Mouse (Mus musculus) thymus, adult 2 months (tissue): ENCODE measurements around the gene Actb. TPM values are rescaled to one million over a fixed set of nuclear protein-coding genes. Genes with fewer than 3 reads are reported as not detected.
A peak's percentile ranks its signal among the peaks of the same experiment; 100 is the strongest.
"Not testable (repeated sequence)": the region's sequence is repeated elsewhere in the genome, so short reads cannot be mapped to it uniquely, and the experiment has no call there.

Experiments
- DNase-seq: peaks from one replicate; pipeline ENCODE4 v3.0.0; 2021
- H3K27ac ChIP-seq: fragments of 200-500 bp; 2 replicates; pipeline ENCODE4 v1.5.1; 2012; ENCODE audit warnings: low read length, control low read depth; ENCODE audit not compliant: control insufficient read depth, insufficient read depth
- H3K27me3 ChIP-seq: fragments of 200-500 bp; 2 replicates; pipeline ENCODE4 v1.6.1; 2012; ENCODE audit warnings: mild to moderate bottlenecking, low read length, moderate library complexity, mixed read lengths; ENCODE audit not compliant: control insufficient read depth, insufficient read depth
- H3K36me3 ChIP-seq: fragments of 200-500 bp; 2 replicates; pipeline ENCODE4 v1.6.1; 2012; ENCODE audit warnings: mild to moderate bottlenecking, low read length, moderate library complexity; ENCODE audit not compliant: control insufficient read depth, insufficient read depth
- H3K4me1 ChIP-seq: fragments of 200-500 bp; replicated peaks from 2 replicates; pipeline ENCODE4 v1.6.1; 2012; ENCODE audit warnings: low read length; ENCODE audit not compliant: control insufficient read depth, insufficient read depth
- H3K4me3 ChIP-seq: fragments of 200-500 bp; 2 replicates; pipeline ENCODE4 v1.5.1; 2012; ENCODE audit warnings: mild to moderate bottlenecking, low read length, control low read depth, moderate library complexity; ENCODE audit not compliant: control insufficient read depth, insufficient read depth
- CTCF ChIP-seq: fragments of 200-500 bp; IDR thresholded peaks from 2 replicates; pipeline ENCODE4 v1.5.1; 2012; ENCODE audit warnings: mild to moderate bottlenecking, control low read depth, low read length, moderate library complexity, borderline replicate concordance; ENCODE audit not compliant: control insufficient read depth, poor library complexity, insufficient read depth; ENCODE audit errors: extremely low read depth
- POLR2A ChIP-seq: fragments of 200-500 bp; IDR thresholded peaks from 2 replicates; pipeline ENCODE4 v1.6.1; 2012; ENCODE audit warnings: mild to moderate bottlenecking, low read length, control low read depth, moderate library complexity; ENCODE audit not compliant: control insufficient read depth, poor library complexity, insufficient read depth; ENCODE audit errors: extremely low read depth
- WGBS: fragments of 180-500 bp; shearing (Covaris S2); methylation state at CpG from one replicate; pipeline ENCODE4 v1.1.7; 2018; 5-methylcytosine and 5-hydroxymethylcytosine counted together
- polyA plus RNA-seq: library from polyadenylated mRNA; depleted of rRNA; stranded (reverse); fragments of >200 nt; gene quantifications from 2 replicates; pipeline ENCODE4 v1.2.3, GENCODE M21; 2012

The Actb gene
- polyA plus RNA-seq, 1 experiment: 6,903 TPM

DNA sequence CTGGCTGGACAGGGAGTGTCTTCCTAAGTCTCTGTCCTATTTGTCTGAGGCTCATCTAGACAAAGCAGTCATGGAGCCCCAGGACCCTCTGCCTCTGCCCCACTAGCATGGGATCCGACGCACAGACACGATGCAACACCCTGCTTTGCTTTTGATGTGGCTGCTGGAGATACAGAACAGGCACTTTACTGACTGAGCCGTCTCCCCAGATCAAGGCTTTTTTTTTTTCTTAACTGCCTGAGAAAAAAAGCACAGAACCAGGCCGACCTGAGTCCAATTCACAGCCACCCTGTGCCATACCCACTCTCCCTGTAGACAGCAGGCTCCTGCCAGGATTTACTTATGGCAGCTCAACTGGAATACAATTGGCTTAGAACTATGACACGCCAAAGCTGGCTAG lies 15.2 kb downstream of the Actb start:
- DNase-seq: peak; percentile 50
- Histone ChIP-seq H3K27me3 (no peaks in the 10 kb centered on the region), H3K4me1 (peaks cover 31% of the 10 kb centered on the region), H3K36me3 (no peaks in the 10 kb centered on the region), H3K4me3 (no peak overlapping the region), H3K27ac (no peak overlapping the region)
- WGBS: 12% methylated on average over 6 of the region's 6 CpGs
- TF ChIP-seq POLR2A (no peak), CTCF (no peak)

DNA sequence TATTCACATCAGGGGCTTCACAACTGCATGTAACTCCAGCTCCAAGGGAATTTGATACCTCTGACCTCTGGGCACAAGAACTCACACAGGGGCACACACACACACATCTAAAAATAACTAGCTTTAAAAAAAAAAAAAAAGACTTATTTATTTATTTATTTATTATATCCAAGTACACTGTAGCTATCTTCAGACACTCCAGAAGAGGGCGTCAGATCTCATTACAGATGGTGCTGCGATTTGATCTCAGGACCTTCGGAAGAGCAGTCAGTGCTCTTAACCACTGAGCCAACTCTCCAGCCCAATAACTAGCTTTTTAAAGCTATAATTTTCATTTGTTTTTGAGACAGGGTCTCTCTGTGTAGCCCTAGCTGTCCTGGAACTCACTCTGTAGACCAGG lies 19.0 kb downstream of the Actb start:
- not testable (repeated sequence) for H3K36me3 ChIP-seq, H3K27me3 ChIP-seq, DNase-seq, H3K27ac ChIP-seq, H3K4me3 ChIP-seq
- H3K4me1 ChIP-seq: peaks cover 16% of the 10 kb centered on the region
- 89% methylated on average over 3 of the region's 3 CpGs for WGBS

DNA sequence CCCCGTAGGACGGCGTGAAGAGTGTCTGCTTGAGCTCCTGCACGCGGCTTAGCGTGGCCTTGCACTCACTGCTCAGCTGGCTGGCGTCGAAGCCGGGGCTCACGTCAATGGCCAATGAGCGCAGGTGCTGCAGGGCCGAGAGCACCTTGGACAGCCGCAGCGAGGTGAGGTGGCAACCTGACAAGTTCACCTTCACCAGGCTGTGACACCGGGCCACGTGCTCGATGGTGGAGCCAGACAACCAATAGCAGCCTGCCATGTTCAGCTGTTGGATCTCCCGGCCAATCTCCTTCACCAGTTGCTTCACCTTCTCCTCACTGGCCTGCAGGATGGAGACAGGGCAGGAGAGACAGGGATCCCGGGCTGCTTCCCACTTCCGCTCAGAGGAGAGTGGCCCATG lies 19.8 kb downstream of the Actb start:
- H3K4me3 ChIP-seq: no peak overlapping the region
- DNase-seq: no peak
- no peak overlapping the region for H3K27ac ChIP-seq
- no peaks in the 10 kb centered on the region for H3K36me3 ChIP-seq
- peaks cover 13% of the 10 kb centered on the region for H3K4me1 ChIP-seq
- WGBS: 95% methylated on average over 20 of the region's 20 CpGs
- TF ChIP-seq CTCF: no peak
- TF ChIP-seq POLR2A: no peak
- H3K27me3 ChIP-seq: no peaks in the 10 kb centered on the region

GRCm38 (mm10) chr5:142886181-142886580 lies 20.4 kb downstream of the Actb start:
- Histone ChIP-seq H3K27ac (no peak overlapping the region), H3K4me3 (no peak overlapping the region), H3K36me3 (no peaks in the 10 kb centered on the region), H3K4me1 (peaks cover 15% of the 10 kb centered on the region), H3K27me3 (no peaks in the 10 kb centered on the region)
- no peak for DNase-seq
- 98% methylated on average over 19 of the region's 19 CpGs for WGBS
- TF ChIP-seq CTCF (no peak), POLR2A (no peak)

DNA sequence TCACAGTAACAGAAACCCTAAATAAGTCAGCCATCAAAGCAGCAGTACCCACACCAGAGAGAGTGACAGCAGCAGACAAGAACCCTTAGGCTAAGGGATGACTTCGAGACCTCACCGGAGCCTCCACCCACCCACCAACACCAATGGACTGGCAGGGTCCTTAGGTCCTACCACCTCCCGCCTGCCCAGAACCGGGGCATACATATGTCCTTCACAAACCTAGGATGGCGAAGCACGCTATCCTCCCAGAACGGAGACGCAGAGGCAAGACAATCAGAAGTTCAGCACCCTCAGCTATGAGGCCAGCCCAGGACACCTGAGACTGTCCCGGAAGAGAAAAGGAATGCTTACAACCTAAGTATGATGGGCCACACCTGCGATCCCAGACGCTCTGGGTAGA lies 24.1 kb downstream of the Actb start:
- no peaks in the 10 kb centered on the region for H3K36me3 ChIP-seq
- no peak for TF ChIP-seq CTCF
- TF ChIP-seq POLR2A: no peak
- WGBS: 95% methylated on average over 11 of the region's 11 CpGs
- H3K27me3 ChIP-seq: no peaks in the 10 kb centered on the region
- DNase-seq: no peak
- H3K27ac ChIP-seq: no peak overlapping the region
- no peak overlapping the region for H3K4me3 ChIP-seq
- peaks cover 29% of the 10 kb centered on the region for H3K4me1 ChIP-seq

DNA sequence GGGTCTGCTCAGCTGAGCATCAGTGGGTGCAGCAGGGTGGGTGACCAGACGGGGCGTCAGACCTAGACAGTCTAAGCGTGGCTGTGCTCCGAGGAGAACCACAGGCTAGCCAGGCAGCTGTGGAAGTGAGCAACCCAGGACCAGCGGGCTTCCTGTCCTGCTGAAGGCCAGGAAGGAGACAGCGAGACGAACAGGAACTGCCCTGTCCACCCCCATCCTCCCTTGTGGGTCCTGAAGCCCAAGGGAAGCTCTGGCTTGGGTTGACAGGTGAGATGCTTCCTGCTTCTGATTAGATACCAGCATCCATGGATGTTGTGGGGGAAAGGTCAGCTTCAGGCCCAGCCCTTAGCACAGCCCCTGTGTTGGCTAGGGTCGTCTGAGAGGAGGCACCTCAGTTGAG lies 24.6 kb downstream of the Actb start:
- no peak for DNase-seq
- no peak overlapping the region for H3K4me3 ChIP-seq
- TF ChIP-seq CTCF: no peak
- TF ChIP-seq POLR2A: no peak
- 47% methylated on average over 8 of the region's 8 CpGs for WGBS
- H3K36me3 ChIP-seq: no peaks in the 10 kb centered on the region
- no peak overlapping the region for H3K27ac ChIP-seq
- H3K4me1 ChIP-seq: peaks cover 32% of the 10 kb centered on the region
- no peaks in the 10 kb centered on the region for H3K27me3 ChIP-seq

- 19% methylated on average over 13 of the region's 13 CpGs for WGBS
- Histone ChIP-seq H3K27me3 (no peaks in the 10 kb centered on the region), H3K4me1 (peaks cover 33% of the 10 kb centered on the region), H3K4me3 (no peak overlapping the region), H3K27ac (no peak overlapping the region), H3K36me3 (no peaks in the 10 kb centered on the region)
- TF ChIP-seq CTCF (peak; percentile 33; the same call in 1 of the 2 replicates), POLR2A (no peak)
- no peak for DNase-seq
Measured at GRCm38 (mm10) chr5:142880806-142881516, 25.6 kb downstream of the Actb start.
